Mouse (Mus musculus) right cerebral cortex, adult 2 months (tissue): Measurements from ENCODE around the gene H3f3a.

Experiments used
- DNase-seq, 2 experiments: peaks; one replicate each; pipeline ENCODE4 v3.0.0; 2021 to 2022; ENCODE audit warnings: low spot score in 2 of 2

H3f3a gene

DNA sequence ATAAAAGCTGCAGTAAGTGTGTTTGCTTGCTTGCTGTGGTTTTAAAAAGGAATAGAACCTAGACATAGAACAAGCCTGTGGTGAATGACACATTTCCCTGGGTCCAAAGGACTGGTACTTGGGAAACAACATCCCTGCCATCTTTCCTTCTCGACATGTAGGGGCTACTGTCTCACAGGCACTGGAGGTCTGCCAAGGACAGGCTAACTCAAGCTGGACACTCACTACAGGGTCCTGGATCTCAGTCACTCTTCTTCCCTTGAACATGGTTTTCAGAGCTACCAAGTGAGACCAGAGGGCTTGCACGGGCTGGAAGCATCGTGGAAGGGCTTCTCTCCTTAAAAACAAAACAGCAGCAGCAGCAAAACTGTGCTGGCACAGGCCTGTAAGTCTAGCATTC lies 10.0 kb upstream of the H3f3a start:
- DNase-seq: no peak

DNA sequence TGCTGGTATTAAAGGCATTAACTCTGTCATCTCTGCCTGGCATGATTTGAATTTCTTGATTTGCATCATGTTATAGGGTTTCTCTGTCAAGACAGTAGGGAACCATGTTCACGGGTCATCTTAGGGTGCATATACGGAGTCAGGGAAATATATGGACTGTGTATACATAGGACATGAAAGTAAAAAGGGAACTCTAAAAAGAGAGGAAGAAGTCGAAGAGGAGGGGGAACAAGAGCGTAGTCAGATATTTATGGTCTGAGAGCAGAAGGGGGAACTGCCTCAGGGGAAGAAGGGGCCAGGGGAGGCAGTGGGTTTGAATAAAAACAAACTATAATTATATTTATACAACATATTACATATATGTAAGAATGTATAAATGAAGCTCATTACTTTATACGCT lies 8.5 kb upstream of the H3f3a start:
- DNase-seq: no peak

- DNase-seq: no peak
Measured at GRCm38 (mm10) chr1:180821101-180821500, 7.4 kb upstream of the H3f3a start.

GRCm38 (mm10) chr1:180818000-180818399 lies 4.3 kb upstream of the H3f3a start:
- no peak for DNase-seq

DNA sequence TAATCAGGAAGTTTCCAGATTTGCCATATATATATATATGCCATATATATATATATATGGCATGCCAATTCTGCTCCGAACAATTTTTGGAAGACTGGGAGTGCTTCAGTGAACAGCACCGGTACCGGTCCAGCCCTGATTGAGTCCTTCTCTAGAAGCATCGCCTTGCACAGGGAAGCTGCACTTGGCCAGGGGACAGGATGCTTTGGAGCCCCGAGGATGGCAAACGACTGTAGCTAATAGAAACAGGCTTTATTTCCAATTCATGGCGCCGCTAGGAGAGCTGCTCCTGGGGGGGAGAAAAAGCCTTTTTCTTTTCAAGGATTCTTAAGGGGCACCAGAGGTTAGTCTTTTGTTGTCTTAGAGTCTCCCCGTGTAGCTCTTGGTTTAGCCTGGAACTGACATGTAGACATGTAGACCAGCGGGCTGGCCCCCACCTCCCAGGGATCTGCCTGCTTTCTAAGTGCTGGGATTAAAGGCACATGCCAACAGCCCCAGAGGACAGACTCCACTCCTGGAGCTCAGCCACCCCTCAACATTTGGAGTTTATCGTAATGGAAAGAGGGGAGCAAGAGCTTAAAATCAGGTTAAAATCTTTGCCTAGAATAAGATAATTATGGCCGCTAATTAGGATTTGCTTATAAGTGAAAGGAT lies 1.8 kb upstream of the H3f3a start:
- no peak for DNase-seq

DNA sequence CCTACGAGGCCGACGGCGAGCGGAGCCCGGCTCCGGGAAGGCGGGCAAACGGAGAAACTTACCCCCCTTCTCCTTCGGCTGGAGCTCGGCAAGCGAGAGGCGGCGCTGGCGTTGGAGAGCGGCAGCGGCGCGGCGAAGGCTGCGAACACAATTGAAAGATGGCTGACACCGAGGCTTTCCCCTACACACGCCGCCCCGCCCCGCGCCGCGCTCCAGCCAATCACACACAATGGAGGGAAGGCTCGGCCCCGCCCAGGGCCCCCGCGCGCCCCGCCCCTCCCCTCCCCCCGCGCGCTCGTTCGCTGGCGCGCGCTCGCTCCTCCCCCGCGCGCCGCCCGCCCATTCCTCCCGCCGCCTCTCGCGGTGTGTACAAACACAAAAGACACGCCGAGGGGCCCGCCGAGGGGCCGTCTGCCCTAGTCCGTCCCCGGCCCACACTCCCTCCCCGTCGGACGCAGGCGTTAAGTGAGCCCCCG lies 296 bp downstream of the H3f3a start:
- DNase-seq: peak; percentile 92 to 93

DNA sequence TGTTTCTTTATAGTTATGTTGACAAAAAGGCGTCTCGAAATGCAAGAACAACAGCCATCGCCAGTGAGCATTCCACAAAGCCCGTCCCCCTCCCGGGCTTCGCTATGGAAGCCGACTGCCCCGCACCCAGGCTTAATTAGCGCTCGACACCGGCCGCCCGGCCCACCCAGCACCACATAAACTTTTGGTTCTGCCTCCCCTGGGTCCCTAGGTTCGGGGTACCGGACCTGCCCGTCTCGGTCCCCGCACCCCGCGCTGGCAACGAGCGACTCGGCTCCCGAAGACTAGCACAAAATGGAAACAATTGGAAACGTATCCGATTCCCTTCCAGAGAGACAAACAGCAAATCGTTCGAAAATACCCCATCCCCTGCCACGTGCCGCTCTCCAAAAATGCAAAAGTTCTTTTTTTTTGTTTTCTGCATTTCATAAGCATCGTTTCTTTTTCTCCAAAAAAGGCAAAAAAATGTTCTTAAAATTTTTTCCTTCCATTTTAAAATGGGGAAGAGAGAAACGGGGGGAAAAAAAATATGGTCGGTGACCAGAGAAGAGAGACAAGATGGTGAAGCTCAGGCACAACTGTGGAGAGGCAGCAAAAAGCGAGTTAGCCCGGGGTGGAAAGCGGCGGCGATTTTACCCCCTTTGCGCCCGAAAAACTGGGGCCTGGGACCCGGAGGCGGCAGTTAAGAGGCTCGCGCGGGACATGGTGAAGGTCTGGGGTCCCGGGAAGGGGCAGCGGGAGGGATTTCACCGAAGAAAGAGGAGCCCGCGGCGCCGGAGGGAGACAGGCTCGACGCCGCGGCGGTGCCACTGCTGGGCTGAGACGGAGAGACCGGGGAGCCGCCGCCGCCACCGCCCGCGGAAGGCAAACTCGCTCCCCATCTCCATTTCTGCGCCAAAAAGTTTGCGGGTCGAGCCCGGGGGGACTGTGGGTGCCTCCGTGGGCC lies 1.0 kb downstream of the H3f3a start:
- DNase-seq: peak; percentile 53 to 67

- no peak for DNase-seq
Measured at GRCm38 (mm10) chr1:180811596-180812462, 1.9 kb downstream of the H3f3a start.

GRCm38 (mm10) chr1:180810976-180811375 lies 2.8 kb downstream of the H3f3a start:
- DNase-seq: no peak

DNA sequence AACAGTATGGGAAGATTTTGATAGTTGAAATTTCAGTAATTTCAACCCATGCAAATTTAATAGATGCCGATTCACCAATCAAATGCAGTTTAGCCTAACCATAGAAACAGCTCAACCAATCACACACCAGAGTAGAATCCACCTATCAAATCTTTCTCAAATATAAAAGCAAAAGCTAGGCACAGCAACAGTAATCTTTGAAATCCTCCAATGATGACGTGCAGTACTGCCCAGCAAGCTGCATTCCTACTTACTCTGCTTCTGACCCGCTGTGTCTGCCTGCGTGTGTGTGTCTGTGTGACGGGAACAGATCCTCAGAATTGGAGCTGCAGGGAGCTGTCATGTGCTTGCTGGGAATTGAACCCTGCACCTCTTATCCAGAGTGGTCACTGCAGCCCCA lies 4.9 kb downstream of the H3f3a start:
- no peak for DNase-seq

DNA sequence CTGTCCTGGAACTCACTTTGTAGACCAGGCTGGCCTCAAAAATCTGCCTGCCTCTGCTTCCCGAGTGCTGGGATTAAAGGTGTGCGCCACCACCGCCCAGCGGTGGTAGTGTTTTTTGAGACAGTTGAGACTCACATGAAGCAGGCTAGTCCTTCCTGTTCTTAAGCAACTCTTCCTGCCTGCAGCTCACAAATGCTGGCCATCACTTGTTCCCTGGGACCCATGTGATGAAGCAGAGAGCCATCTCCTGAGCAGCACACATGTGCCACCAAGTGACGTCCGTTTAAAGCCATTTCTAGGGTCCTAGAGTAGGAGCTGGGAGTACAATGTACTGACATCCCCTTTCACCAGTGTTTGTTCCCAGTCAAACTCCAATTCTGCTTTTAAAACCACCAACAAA lies 9.9 kb downstream of the H3f3a start:
- DNase-seq: no peak

DNA sequence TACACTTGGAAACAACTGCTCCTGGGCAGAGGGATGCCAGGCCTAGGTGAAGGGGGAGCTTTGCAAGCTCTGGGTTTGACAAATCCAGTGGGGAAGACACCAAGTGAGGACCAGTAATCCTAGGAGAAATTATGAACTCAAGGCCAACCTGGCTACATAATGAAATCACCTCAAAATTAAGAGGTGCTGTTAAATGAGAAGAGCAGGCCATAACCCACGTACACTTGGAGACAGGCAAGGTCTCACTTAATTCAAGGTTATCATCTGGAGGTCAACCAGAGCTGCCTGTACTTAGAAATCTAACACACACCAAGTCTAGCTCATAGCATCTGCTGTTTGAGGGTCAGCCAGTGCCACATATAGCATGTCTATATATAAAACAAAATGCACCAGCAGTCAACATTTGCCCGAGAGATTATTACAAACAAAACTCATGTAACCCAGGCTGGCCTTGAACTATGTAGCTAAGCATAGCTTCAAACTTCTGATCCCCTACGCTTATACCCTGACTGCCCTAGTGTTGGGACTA lies 12.2 kb downstream of the H3f3a start:
- DNase-seq: no peak

DNA sequence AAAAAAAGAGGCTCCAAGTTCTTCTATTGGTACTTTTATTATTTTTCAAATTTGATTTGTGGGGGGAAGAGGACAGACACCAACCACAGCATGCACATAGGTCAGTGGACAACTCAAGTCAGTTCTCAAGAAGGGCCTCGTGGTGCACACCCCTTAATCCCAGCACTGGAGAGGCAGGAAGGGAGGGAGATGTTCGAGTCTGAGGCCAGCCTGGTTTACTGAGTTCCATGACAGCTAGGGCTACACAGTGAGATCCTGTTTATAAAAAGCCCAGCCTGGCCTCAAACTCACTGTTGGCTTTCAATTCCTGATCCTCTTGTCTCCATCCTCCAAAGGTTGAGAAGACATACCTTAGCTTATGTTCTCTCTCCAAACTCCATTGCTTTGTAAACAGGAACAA lies 12.9 kb downstream of the H3f3a start:
- DNase-seq: no peak

GRCm38 (mm10) chr1:180800022-180800421 lies 13.7 kb downstream of the H3f3a start:
- no peak for DNase-seq

DNA sequence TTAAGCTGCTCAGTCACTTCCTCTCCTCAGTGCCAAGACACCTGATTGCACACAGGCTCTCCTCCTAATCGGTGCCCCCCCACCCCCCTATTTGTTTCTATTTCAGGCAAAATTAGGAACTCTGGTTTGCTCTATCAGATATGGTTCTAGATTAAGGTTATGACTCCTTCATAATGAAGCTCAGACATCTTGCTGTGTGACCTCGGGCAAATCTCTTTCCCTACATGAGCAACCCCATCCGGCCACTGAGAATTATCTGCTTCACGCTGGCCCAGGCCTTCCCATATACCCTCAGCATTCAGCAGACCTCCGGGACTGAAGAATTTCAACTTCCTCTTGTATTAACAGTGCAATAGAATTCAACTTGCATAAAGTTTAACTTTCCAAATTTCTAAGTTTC lies 14.5 kb downstream of the H3f3a start:
- no peak for DNase-seq

DNA sequence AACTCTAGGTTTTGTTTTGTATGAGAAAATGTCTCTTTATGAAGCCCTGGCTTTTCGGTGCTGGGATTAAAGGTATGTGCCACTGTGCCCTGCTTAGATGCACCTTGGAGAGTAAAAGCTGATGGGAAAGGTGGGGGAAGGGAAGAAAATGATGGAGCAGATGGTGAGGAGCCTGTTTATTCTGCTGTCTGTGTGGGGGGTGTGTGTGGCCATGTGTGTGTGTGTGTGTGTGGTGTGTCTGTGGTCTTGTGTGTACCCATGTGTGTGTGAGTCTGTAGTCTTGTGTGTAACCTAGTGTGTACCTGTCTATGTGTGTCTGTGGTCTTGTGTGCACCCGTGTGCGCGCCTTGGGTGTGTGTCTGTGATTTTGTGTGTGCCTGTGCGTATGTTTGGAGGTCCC lies 15.1 kb downstream of the H3f3a start:
- no peak for DNase-seq

DNA sequence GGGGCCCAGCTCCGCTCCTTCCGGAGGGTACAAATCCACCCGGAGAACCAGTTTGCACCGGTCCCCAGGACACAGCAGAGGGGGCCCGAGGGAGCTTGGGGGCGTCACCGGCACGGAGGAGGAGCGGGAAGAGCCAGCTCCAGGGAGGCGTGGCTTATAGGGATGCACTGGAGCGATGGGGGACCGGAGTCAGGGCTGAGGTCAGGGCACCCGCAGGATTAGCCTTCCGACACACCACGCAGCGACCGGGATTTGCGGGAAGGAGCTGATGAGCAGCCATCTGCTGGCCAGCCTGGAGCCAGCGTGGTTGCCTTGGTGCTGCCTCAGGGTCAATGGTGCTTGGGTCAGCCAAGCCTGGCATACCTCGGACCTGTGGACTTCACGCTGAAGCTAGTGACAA lies 19.6 kb downstream of the H3f3a start:
- DNase-seq: no peak

- no peak for DNase-seq
Measured at GRCm38 (mm10) chr1:180793445-180794117, 20.2 kb downstream of the H3f3a start.

- no peak for DNase-seq
Measured at GRCm38 (mm10) chr1:180792814-180793213, 20.9 kb downstream of the H3f3a start.

GRCm38 (mm10) chr1:180791821-180792480 lies 21.8 kb downstream of the H3f3a start:
- no peak for DNase-seq

DNA sequence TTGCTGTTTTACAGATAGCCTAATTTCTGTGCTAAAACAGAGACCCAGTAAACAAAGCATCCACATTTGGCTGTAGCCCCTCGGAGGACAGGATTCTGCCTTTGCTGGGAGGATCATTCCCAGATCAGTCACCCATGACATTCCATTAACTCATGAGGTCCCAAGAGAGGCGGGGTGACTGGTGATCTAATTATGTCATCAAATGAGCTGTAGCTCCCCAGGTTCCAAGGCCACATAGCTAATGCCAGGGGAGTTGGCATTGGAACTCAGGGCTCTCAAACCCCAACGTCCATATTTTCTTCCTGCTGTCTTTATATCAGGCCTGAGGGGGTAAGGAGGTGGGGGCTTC lies 30.2 kb downstream of the H3f3a start:
- no peak for DNase-seq
